8 mouse cellular contexts compared by ENCODE assay signal in the genomic region with DNA sequence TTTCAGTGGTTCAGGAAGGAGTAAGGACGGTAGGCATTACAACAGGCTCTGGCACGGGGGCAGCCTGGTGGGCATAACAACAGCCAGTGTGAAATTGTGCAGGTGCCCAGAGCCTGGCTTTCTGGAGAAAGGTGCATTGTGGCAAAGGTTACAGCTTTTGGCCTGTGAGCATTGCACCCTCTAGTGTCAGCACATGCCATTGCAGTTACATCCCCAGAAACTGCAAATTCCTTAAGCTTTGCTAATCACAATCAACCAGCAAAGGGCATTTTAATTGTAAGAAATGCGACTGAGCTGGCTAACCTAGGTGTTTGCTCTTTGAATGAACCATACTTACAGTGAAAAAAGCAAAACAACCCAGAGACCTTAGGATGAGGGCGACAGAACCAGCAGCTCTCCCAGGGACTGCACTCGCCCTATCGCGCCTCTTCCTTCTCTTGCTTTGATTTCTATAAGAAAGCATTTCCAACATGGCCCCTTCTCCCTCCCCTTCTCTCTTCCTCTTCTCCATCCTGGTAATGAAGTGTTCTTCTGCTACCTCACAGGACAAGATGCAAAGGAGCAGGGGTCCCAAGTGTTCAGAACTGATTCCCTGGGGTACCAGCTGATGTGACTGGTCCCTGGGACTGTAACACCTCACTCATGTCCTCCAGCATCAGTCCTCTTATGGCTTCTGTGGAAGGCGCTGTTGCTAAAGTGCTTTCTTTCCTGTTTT. TPM values are rescaled to one million over a fixed set of nuclear protein-coding genes. Genes with fewer than 3 reads are reported as not detected.
A peak's percentile ranks its signal among the peaks of the same experiment; 100 is the strongest.
DNase-seq lines count a peak whose midpoint lies in the region; ATAC-seq and TF ChIP-seq lines count a peak whose summit lies in the region.

No protein-coding gene starts in this region.

- no peak overlapping the region for H3K27ac ChIP-seq in liver, embryonic 14.5 days

- DNase-seq in B cell, adult 2 months = peak; percentile 68 to 70
- peak; percentile 9 for DNase-seq in G1E (ENCODE audit: low spot score)
- peak; percentile 75 to 81 for DNase-seq in cerebellum, postnatal 10 days
- DNase-seq in frontal cortex, postnatal 36 days (ENCODE audit: low spot score in 2 of 2) = peak; percentile 34 to 70
- DNase-seq in liver, embryonic 14.5 days (ENCODE audit: low read depth in 3 of 3, low spot score in 3 of 3) = peak in 1 of 3 experiments; percentile 24
- peak; percentile 76 for DNase-seq in naive thymus-derived CD4-positive, alpha-beta T cell, adult 2 months (ENCODE audit: low read depth)
- DNase-seq in urinary bladder, postnatal 36 days (ENCODE audit: low spot score in 2 of 2) = peak; percentile 48 to 49

- no peaks in the 10 kb centered on the region for H3K36me3 ChIP-seq in G1E (replicated peaks)
- no peaks in the 10 kb centered on the region for H3K36me3 ChIP-seq in liver, embryonic 14.5 days (replicated peaks; ENCODE audit: control insufficient read depth, insufficient read depth, low read depth)

- no peak for ATAC-seq in G1E (ENCODE audit: extremely low read depth, insufficient number of reproducible peaks, low FRiP score, poor library complexity, severe bottlenecking)
- peak; percentile 56 for ATAC-seq in inflammation-experienced regulatory T-cells, adult 6 months
- ATAC-seq in liver, embryonic 14.5 days (ENCODE audit: insufficient read depth) = no peak

- H3K9me3 ChIP-seq in G1E (replicated peaks) = peaks cover 14% of the 10 kb centered on the region
- H3K9me3 ChIP-seq in liver, embryonic 14.5 days (ENCODE audit: control insufficient read depth, low read length) = no peaks in the 10 kb centered on the region

- WGBS in liver, embryonic 14.5 days (ENCODE audit: insufficient replicate concordance) = 0% methylated on average over 8 of the region's 8 CpGs

- TF ChIP-seq EP300 in liver, embryonic 14.5 days (IDR thresholded peaks at IDR 0.05; ENCODE audit: low read depth) = no peak

- no peaks in the 10 kb centered on the region for H3K4me1 ChIP-seq in G1E (ENCODE audit: insufficient read depth, low read depth, low read length)
- peaks cover 0 to 9% of the 10 kb centered on the region in 2 experiments; a peak in 2 of 4 replicates for H3K4me1 ChIP-seq in liver, embryonic 14.5 days (replicated peaks; ENCODE audit: control insufficient read depth in 2 of 2, insufficient read depth in 2 of 2, low read length in 1 of 2)

- H3K27me3 ChIP-seq in G1E (ENCODE audit: insufficient read depth, low read length) = peaks cover 3% of the 10 kb centered on the region; the same call in 1 of the 2 replicates
- peaks cover 11% of the 10 kb centered on the region for H3K27me3 ChIP-seq in liver, embryonic 14.5 days (ENCODE audit: control insufficient read depth, insufficient read depth, low read length)

- no peak overlapping the region for H3K4me3 ChIP-seq in G1E (ENCODE audit: low read depth, low read length)
- H3K4me3 ChIP-seq in liver, embryonic 14.5 days (ENCODE audit: insufficient read depth in 1 of 2, low read depth in 2 of 2, low read length in 2 of 2) = no peak overlapping the region; a peak in 1 of 4 replicates

- H3K4me2 ChIP-seq in liver, embryonic 14.5 days (ENCODE audit: low read depth) = peak overlapping the region; percentile 44

- no peak overlapping the region for H3K9ac ChIP-seq in liver, embryonic 14.5 days (replicated peaks)

- TF ChIP-seq CTCF in G1E (IDR thresholded peaks at IDR 0.05; ENCODE audit: low read depth, low read length) = peak; percentile 57
- TF ChIP-seq CTCF in liver, embryonic 14.5 days (IDR thresholded peaks at IDR 0.05; ENCODE audit: low read depth) = peak; percentile 87

RNA-seq across cellular contexts. Expression of gene Rhou, which starts 25.3 kb away (rescaled TPM):
- total RNA-seq in G1E (2014; fragmentation: Nextera tagmentation) (not detected in 2 replicates), G1E (2017) (0.16 TPM in 1 of 2 replicates, not detected in the other)
- polyA plus RNA-seq in G1E (2012) = not detected in 2 replicates
- not detected for polyA plus RNA-seq in inflammation-experienced regulatory T-cells, adult 6 months (2017; shearing (Covaris generic))
- 1.6 and 2.7 TPM in 2 replicates for polyA plus RNA-seq in liver, embryonic 14.5 days (2012; rRNA removed)
- polyA plus RNA-seq in liver, embryonic 14.5 days (2014; fragmentation: Nextera tagmentation; extraction: Ambion mirVana) = 0.96 and 1.2 TPM in 2 replicates
